Mouse (Mus musculus) hindbrain, embryonic 10.5 days (tissue): ENCODE data around the gene Neu1. TPM values are rescaled to one million over a fixed set of nuclear protein-coding genes. Genes with fewer than 3 reads are reported as not detected.
"Not testable (repeated sequence)": the region's sequence is repeated elsewhere in the genome, so short reads cannot be mapped to it uniquely, and the experiment has no call there.

ENCODE experiments used
- DNase-seq: peaks from one replicate; pipeline ENCODE4 v3.0.0-alpha.2; 2017; ENCODE audit warnings: low spot score
- H3K27ac ChIP-seq: fragments of 300-500 bp; sonication (generic); 2 replicates; pipeline ENCODE4 v1.5.1; 2016; ENCODE audit warnings: mild to moderate bottlenecking, moderate library complexity
- H3K27me3 ChIP-seq: fragments of 300-500 bp; sonication (generic); 2 replicates; pipeline ENCODE4 v1.6.1; 2016; ENCODE audit warnings: mild to moderate bottlenecking; ENCODE audit not compliant: poor library complexity, insufficient read depth, severe bottlenecking
- H3K36me3 ChIP-seq: fragments of 300-500 bp; sonication (generic); 2 replicates; pipeline ENCODE4 v1.6.1; 2016; ENCODE audit warnings: mild to moderate bottlenecking, moderate library complexity
- H3K4me1 ChIP-seq: fragments of 300-500 bp; sonication (generic); replicated peaks from 2 replicates; pipeline ENCODE4 v1.6.1; 2016; ENCODE audit warnings: mild to moderate bottlenecking
- H3K4me3 ChIP-seq: fragments of 300-500 bp; sonication (generic); 2 replicates; pipeline ENCODE4 v1.5.1; 2016; ENCODE audit warnings: mild to moderate bottlenecking, moderate library complexity
- H3K9me3 ChIP-seq: fragments of 300-500 bp; sonication (generic); 2 replicates; pipeline ENCODE4 v1.6.1; 2016; ENCODE audit warnings: mild to moderate bottlenecking, moderate library complexity
- WGBS: fragments of 180-500 bp; shearing (Covaris S2); methylation state at CpG from one replicate; pipeline ENCODE4 v1.1.7; 2016; 5-methylcytosine and 5-hydroxymethylcytosine counted together
- polyA plus RNA-seq: library from polyadenylated mRNA; unstranded; fragments of >200 nt; fragmentation: Nextera tagmentation; extraction: Ambion mirVana; gene quantifications from 2 replicates; pipeline ENCODE4 v1.2.1, GENCODE M21; 2016

The Neu1 gene
- polyA plus RNA-seq, 1 experiment from 2014 or later = 20.7 TPM

- Histone ChIP-seq H3K4me1 (peaks cover 12% of the 10 kb centered on the region), H3K4me3 (no peak overlapping the region), H3K27ac (no peak overlapping the region), H3K9me3 (no peaks in the 10 kb centered on the region), H3K27me3 (peaks cover 35% of the 10 kb centered on the region), H3K36me3 (peaks cover 25% of the 10 kb centered on the region)
- WGBS = 91% methylated on average over 4 of the region's 4 CpGs
- DNase-seq = no peak
Measured at GRCm38 (mm10) chr17:34953904-34954303, 22.9 kb downstream of the Neu1 start.

GRCm38 (mm10) chr17:34954831-34955230 is 23.8 kb downstream of the Neu1 start:
- no peaks in the 10 kb centered on the region for H3K9me3 ChIP-seq

GRCm38 (mm10) chr17:34955884-34956283 is 24.8 kb downstream of the Neu1 start:
- Histone ChIP-seq H3K9me3 (no peaks in the 10 kb centered on the region), H3K4me3 (no peak overlapping the region), H3K4me1 (peaks cover 16% of the 10 kb centered on the region), H3K27ac (no peak overlapping the region), H3K27me3 (peaks cover 43% of the 10 kb centered on the region), H3K36me3 (peaks cover 9% of the 10 kb centered on the region)
- no peak for DNase-seq
- 78% methylated on average over 3 of the region's 3 CpGs for WGBS

More at GRCm38 (mm10) chr17:34954831-34955230, 23.8 kb downstream of the Neu1 start:
- WGBS = 75% methylated on average over 4 of the region's 4 CpGs
- H3K4me3 ChIP-seq = no peak overlapping the region; the same call in 1 of the 2 replicates
- no peak for DNase-seq
- no peak overlapping the region for H3K27ac ChIP-seq
- peaks cover 19% of the 10 kb centered on the region for H3K36me3 ChIP-seq
- H3K27me3 ChIP-seq = peaks cover 35% of the 10 kb centered on the region
- peaks cover 18% of the 10 kb centered on the region for H3K4me1 ChIP-seq

GRCm38 (mm10) chr17:34956340-34956739 is 25.3 kb downstream of the Neu1 start:
- no peak overlapping the region for H3K27ac ChIP-seq
- peaks cover 47% of the 10 kb centered on the region for H3K27me3 ChIP-seq
- no peak overlapping the region for H3K4me3 ChIP-seq
- H3K9me3 ChIP-seq = no peaks in the 10 kb centered on the region
- H3K4me1 ChIP-seq = peaks cover 12% of the 10 kb centered on the region
- peaks cover 4% of the 10 kb centered on the region for H3K36me3 ChIP-seq
- 50% methylated on average over 1 of the region's 1 CpGs for WGBS
- no peak for DNase-seq

- WGBS = 19% methylated on average over 40 of the region's 40 CpGs
- H3K36me3 ChIP-seq, H3K27ac ChIP-seq, H3K9me3 ChIP-seq, DNase-seq, H3K4me3 ChIP-seq: not testable (repeated sequence)
- peaks cover 12% of the 10 kb centered on the region for H3K4me1 ChIP-seq
- peaks cover 57% of the 10 kb centered on the region for H3K27me3 ChIP-seq
Measured at GRCm38 (mm10) chr17:34957291-34957690, 26.2 kb downstream of the Neu1 start.

GRCm38 (mm10) chr17:34957966-34958365 is 26.9 kb downstream of the Neu1 start:
- DNase-seq, H3K27ac ChIP-seq, H3K4me3 ChIP-seq, H3K36me3 ChIP-seq, H3K9me3 ChIP-seq: not testable (repeated sequence)
- WGBS = 32% methylated on average over 35 of the region's 40 CpGs
- H3K4me1 ChIP-seq = peaks cover 12% of the 10 kb centered on the region
- peaks cover 62% of the 10 kb centered on the region for H3K27me3 ChIP-seq

- Histone ChIP-seq H3K4me3 (peak overlapping the region; percentile 64), H3K4me1 (peaks cover 12% of the 10 kb centered on the region), H3K27me3 (peaks cover 70% of the 10 kb centered on the region)
- H3K9me3 ChIP-seq, H3K27ac ChIP-seq, DNase-seq, H3K36me3 ChIP-seq: not testable (repeated sequence)
- WGBS = 2% methylated on average over 34 of the region's 47 CpGs
Measured at GRCm38 (mm10) chr17:34958734-34959129, 27.7 kb downstream of the Neu1 start.

GRCm38 (mm10) chr17:34959130-34959778 is 28.2 kb downstream of the Neu1 start, which contains the start of gene Hspa1b:
Hspa1b (minus strand) TSS chr17:34959238.
- not testable (repeated sequence) for H3K9me3 ChIP-seq, H3K36me3 ChIP-seq
- under 1% methylated on average over 31 of the region's 32 CpGs for WGBS
- Histone ChIP-seq H3K4me3 (peak within 1 kb of the TSS; percentile 64), H3K27ac (peak within 1 kb of the TSS; percentile 91), H3K4me1 (peaks cover 12% of the 10 kb centered on the region), H3K27me3 (peaks cover 72% of the 10 kb centered on the region)
- DNase-seq = peak; percentile 81

- peak; percentile 29 for DNase-seq
- H3K36me3 ChIP-seq = no peaks in the 10 kb centered on the region
- H3K4me1 ChIP-seq = peaks cover 16% of the 10 kb centered on the region
- H3K9me3 ChIP-seq = no peaks in the 10 kb centered on the region
- WGBS = 16% methylated on average over 12 of the region's 12 CpGs
- H3K27me3 ChIP-seq = peaks cover 68% of the 10 kb centered on the region
- peak overlapping the region; percentile 64 for H3K4me3 ChIP-seq
- H3K27ac ChIP-seq = peak overlapping the region; percentile 91
Measured at GRCm38 (mm10) chr17:34959881-34960515, 28.9 kb downstream of the Neu1 start.

- peaks cover 66% of the 10 kb centered on the region for H3K27me3 ChIP-seq
- no peaks in the 10 kb centered on the region for H3K36me3 ChIP-seq
- no peak for DNase-seq
- H3K4me1 ChIP-seq = peaks cover 16% of the 10 kb centered on the region
- H3K9me3 ChIP-seq = no peaks in the 10 kb centered on the region
- H3K4me3 ChIP-seq = no peak overlapping the region
- no peak overlapping the region for H3K27ac ChIP-seq
Measured at GRCm38 (mm10) chr17:34960702-34961493, 29.8 kb downstream of the Neu1 start.

- Histone ChIP-seq H3K27me3 (peaks cover 67% of the 10 kb centered on the region), H3K9me3 (no peaks in the 10 kb centered on the region), H3K4me3 (no peak overlapping the region), H3K36me3 (no peaks in the 10 kb centered on the region), H3K27ac (no peak overlapping the region), H3K4me1 (peaks cover 16% of the 10 kb centered on the region)
- no peak for DNase-seq
- WGBS = 42% methylated on average over 3 of the region's 3 CpGs
Measured at GRCm38 (mm10) chr17:34962125-34962524, 31.1 kb downstream of the Neu1 start.

- peaks cover 70% of the 10 kb centered on the region for H3K27me3 ChIP-seq
- no peak overlapping the region for H3K4me3 ChIP-seq
- H3K36me3 ChIP-seq = no peaks in the 10 kb centered on the region
- WGBS = 62% methylated on average over 1 of the region's 1 CpGs
- no peak overlapping the region for H3K27ac ChIP-seq
- H3K4me1 ChIP-seq = peaks cover 16% of the 10 kb centered on the region
- DNase-seq = no peak
- no peaks in the 10 kb centered on the region for H3K9me3 ChIP-seq
Measured at GRCm38 (mm10) chr17:34962841-34963240, 31.8 kb downstream of the Neu1 start.

GRCm38 (mm10) chr17:34964640-34965049 is 33.6 kb downstream of the Neu1 start:
- H3K4me1 ChIP-seq = peaks cover 12% of the 10 kb centered on the region
- no peak overlapping the region for H3K27ac ChIP-seq
- no peaks in the 10 kb centered on the region for H3K36me3 ChIP-seq
- 0 out of 2 replicates have a peak overlapping the region, but pooled peaks have one; percentile 6 for H3K4me3 ChIP-seq
- DNase-seq = no peak
- H3K9me3 ChIP-seq = no peaks in the 10 kb centered on the region
- H3K27me3 ChIP-seq = peaks cover 85% of the 10 kb centered on the region
- 32% methylated on average over 1 of the region's 1 CpGs for WGBS
